Mouse (Mus musculus) hematopoietic stem cell, adult 5-6 weeks (primary cell): Measurements from ENCODE around the gene Gfra4. TPM values are rescaled to one million over a fixed set of nuclear protein-coding genes. Genes with fewer than 3 reads are reported as not detected.
A peak's percentile ranks its signal among the peaks of the same experiment; 100 is the strongest.

Experiments
- ATAC-seq, 2 experiments: fragments of 125-278 bp in 1 of 2; replicated peaks in 1 of 2; 2 replicates each; pipeline ENCODE4 v1.8.0; 2016 to 2017; ENCODE audit warnings: inconsistent platforms in 2 of 2, mild to moderate bottlenecking in 2 of 2, moderate number of reproducible peaks in 2 of 2, low read depth in 1 of 2, moderate TSS enrichment in 1 of 2; ENCODE audit not compliant: low FRiP score in 2 of 2, poor library complexity in 2 of 2, severe bottlenecking in 2 of 2, insufficient read depth in 1 of 2, low TSS enrichment in 1 of 2
- total RNA-seq: library from RNA; stranded (forward); fragments of 172-1452, 232-1000 nt; gene quantifications from 2 replicates; pipeline ENCODE4 v1.2.3, GENCODE M21; 2017

The Gfra4 gene
- total RNA-seq, 1 experiment from 2014 or later = not detected

- 0 out of 4 replicates have a peak, but pooled peaks have one; percentile 45 to 53 for ATAC-seq
These were observed 13.6 kb downstream of the Gfra4 start for GRCm38 (mm10) chr2:131029065-131029935.

GRCm38 (mm10) chr2:131026941-131027340 lies 15.9 kb downstream of the Gfra4 start:
- no peak for ATAC-seq

GRCm38 (mm10) chr2:131025230-131025629 lies 17.7 kb downstream of the Gfra4 start:
- ATAC-seq = no peak

GRCm38 (mm10) chr2:131010566-131010965 lies 32.3 kb downstream of the Gfra4 start:
- ATAC-seq = no peak

GRCm38 (mm10) chr2:131009123-131009522 lies 33.8 kb downstream of the Gfra4 start:
- ATAC-seq = no peak

GRCm38 (mm10) chr2:130992818-130993217 lies 50.1 kb downstream of the Gfra4 start:
- no peak for ATAC-seq

Other genes with a start within 250 kb of the Gfra4 start
- gene 4930402H24Rik, start 136.7 kb downstream of the Gfra4 start, total RNA-seq = 9.4 and 12.3 TPM in 2 replicates
- 9.1 and 17.9 TPM in 2 replicates for gene Atrn, start 136.6 kb downstream of the Gfra4 start, total RNA-seq
- not detected in 2 replicates for gene Adam33, start 20.7 kb upstream of the Gfra4 start, total RNA-seq
- gene Siglec1, start 43.7 kb upstream of the Gfra4 start, total RNA-seq = 0.19 TPM in 1 of 2 replicates, not detected in the other
- 3.3 and 5.7 TPM in 2 replicates for gene Hspa12b, start 84.2 kb upstream of the Gfra4 start, total RNA-seq
- not detected in 2 replicates for gene Gm11037, start 90.4 kb upstream of the Gfra4 start, total RNA-seq
- 13.5 and 25.8 TPM in 2 replicates for gene 1700037H04Rik, start 117.0 kb upstream of the Gfra4 start, total RNA-seq
- gene Cenpb, start 137.0 kb upstream of the Gfra4 start, total RNA-seq = 15.4 and 17.4 TPM in 2 replicates
- 14.8 and 23.1 TPM in 2 replicates for gene Cdc25b, start 143.9 kb upstream of the Gfra4 start, total RNA-seq
- 1.8 and 4.7 TPM in 2 replicates for gene Spef1, start 144.2 kb upstream of the Gfra4 start, total RNA-seq
- 5.0 and 8.6 TPM in 2 replicates for gene Ap5s1, start 164.0 kb upstream of the Gfra4 start, total RNA-seq
- gene Mavs, start 191.0 kb upstream of the Gfra4 start, total RNA-seq = 15.9 and 17.3 TPM in 2 replicates
- gene Pank2, start 219.4 kb upstream of the Gfra4 start, total RNA-seq = 76.2 and 88.0 TPM in 2 replicates